Mouse (Mus musculus): Measurements from ENCODE around the gene Orai2.

GRCm38 (mm10) chr5:136098536-136098935 is 72.0 kb downstream of the Orai2 start:
- TF ChIP-seq CTCF (IDR thresholded peaks at IDR 0.05; ENCODE audit: low read depth, low read length) (no peak), POLR2A (IDR thresholded peaks at IDR 0.05; ENCODE audit: extremely low read depth, insufficient read depth, low read length) (no peak)
